Mouse (Mus musculus) heart, postnatal 0 days (tissue): ENCODE measurements around the gene Tcea3.

Source experiments
- CTCF ChIP-seq: IDR thresholded peaks from 2 replicates; pipeline ENCODE4 v1.5.1; 2016; ENCODE audit warnings: antibody characterized with exemption, control low read depth, low read depth
- EP300 ChIP-seq: IDR thresholded peaks from 2 replicates; pipeline ENCODE4 v1.6.1; 2016; ENCODE audit warnings: antibody characterized with exemption, low read depth

GRCm38 (mm10) chr4:136309780-136310179 is 62.3 kb downstream of the Tcea3 start:
- TF ChIP-seq CTCF (no peak), EP300 (no peak)
